Mouse (Mus musculus) neural tube, embryonic 11.5 days (tissue): ENCODE results near the gene Poc1b. TPM values are rescaled to one million over a fixed set of nuclear protein-coding genes. Genes with fewer than 3 reads are reported as not detected.

Source experiments
- ATAC-seq: fragments of 200-750 bp; cut with Nextera tagmentation; 2 replicates; pipeline ENCODE4 v1.8.0; 2017; ENCODE audit warnings: moderate number of reproducible peaks, mild to moderate bottlenecking, moderate TSS enrichment, moderate library complexity; ENCODE audit not compliant: insufficient read depth, low FRiP score, low TSS enrichment
- DNase-seq: peaks from one replicate; pipeline ENCODE4 v3.0.0-alpha.2; 2015; ENCODE audit warnings: low spot score
- H3K27ac ChIP-seq: fragments of 300-500 bp; sonication (generic); 2 replicates; pipeline ENCODE4 v1.5.1; 2014; ENCODE audit warnings: low read depth, mild to moderate bottlenecking, low read length
- H3K27me3 ChIP-seq: fragments of 300-500 bp; sonication (generic); 2 replicates; pipeline ENCODE4 v1.6.1; 2014; ENCODE audit warnings: mild to moderate bottlenecking, low read length, mixed read lengths; ENCODE audit not compliant: control insufficient read depth, insufficient read depth
- H3K36me3 ChIP-seq: fragments of 300-500 bp; sonication (generic); 2 replicates; pipeline ENCODE4 v1.6.1; 2014; ENCODE audit warnings: mild to moderate bottlenecking, low read length, moderate library complexity, mixed read lengths; ENCODE audit not compliant: control insufficient read depth, insufficient read depth
- H3K4me1 ChIP-seq: fragments of 300-500 bp; sonication (generic); 2 replicates; pipeline ENCODE4 v1.6.1; 2014; ENCODE audit warnings: low read length, mixed read lengths; ENCODE audit not compliant: control insufficient read depth, insufficient read depth
- H3K4me2 ChIP-seq: fragments of 300-500 bp; sonication (generic); 2 replicates; pipeline ENCODE4 v1.6.1; 2014; ENCODE audit warnings: low read depth, mild to moderate bottlenecking, moderate library complexity
- H3K4me3 ChIP-seq: fragments of 300-500 bp; sonication (generic); 2 replicates; pipeline ENCODE4 v1.5.1; 2014; ENCODE audit warnings: low read depth, low read length
- H3K9ac ChIP-seq: fragments of 300-500 bp; sonication (generic); 2 replicates; pipeline ENCODE4 v1.6.1; 2014; ENCODE audit warnings: mild to moderate bottlenecking, low read length
- H3K9me3 ChIP-seq: fragments of 300-500 bp; sonication (generic); 2 replicates; pipeline ENCODE4 v1.6.1; 2016; ENCODE audit warnings: low read length; ENCODE audit not compliant: control insufficient read depth
- WGBS: fragments of 180-500 bp; shearing (Covaris S2); extraction: QIAGEN DNeasy Blood & Tissue Kit; methylation state at CpG from one replicate; pipeline ENCODE4 v1.1.7; 2014; 5-methylcytosine and 5-hydroxymethylcytosine counted together
- polyA plus RNA-seq: library from polyadenylated mRNA; unstranded; fragments of >200 nt; fragmentation: Nextera tagmentation; extraction: Ambion mirVana; gene quantifications from 2 replicates; pipeline ENCODE4 v1.2.1, GENCODE M21; 2014

Gene Poc1b
- polyA plus RNA-seq, 1 experiment from 2014 or later, result 39.4 TPM

DNA sequence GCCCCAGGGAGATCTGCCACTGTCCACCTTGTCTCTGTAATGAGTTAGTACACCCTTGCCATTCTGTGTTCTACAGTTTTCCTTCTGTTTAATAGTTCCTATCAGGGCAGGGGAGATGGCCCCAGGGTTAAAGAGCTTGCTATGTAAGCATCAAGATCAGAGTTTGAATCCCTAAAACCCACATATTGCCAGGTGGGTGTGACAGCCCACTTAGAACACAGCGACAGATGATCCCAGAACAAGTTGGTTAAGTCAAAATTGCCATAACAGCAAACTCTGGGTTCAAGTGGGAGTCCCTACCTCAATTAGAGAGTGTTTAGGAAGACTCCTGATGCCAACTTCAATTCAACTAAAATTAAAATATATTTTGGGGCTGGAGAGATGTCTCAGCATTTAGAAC lies 81.3 kb downstream of the Poc1b start:
- Histone ChIP-seq H3K27ac (no peak overlapping the region), H3K27me3 (no peaks in the 10 kb centered on the region), H3K9me3 (no peaks in the 10 kb centered on the region), H3K4me3 (no peak overlapping the region), H3K9ac (no peak overlapping the region), H3K36me3 (no peaks in the 10 kb centered on the region; the same call in 1 of the 2 replicates), H3K4me1 (no peaks in the 10 kb centered on the region), H3K4me2 (no peak overlapping the region)
- DNase-seq (no peak), ATAC-seq (no peak)
- 95% methylated on average over 1 of the region's 1 CpGs for WGBS

DNA sequence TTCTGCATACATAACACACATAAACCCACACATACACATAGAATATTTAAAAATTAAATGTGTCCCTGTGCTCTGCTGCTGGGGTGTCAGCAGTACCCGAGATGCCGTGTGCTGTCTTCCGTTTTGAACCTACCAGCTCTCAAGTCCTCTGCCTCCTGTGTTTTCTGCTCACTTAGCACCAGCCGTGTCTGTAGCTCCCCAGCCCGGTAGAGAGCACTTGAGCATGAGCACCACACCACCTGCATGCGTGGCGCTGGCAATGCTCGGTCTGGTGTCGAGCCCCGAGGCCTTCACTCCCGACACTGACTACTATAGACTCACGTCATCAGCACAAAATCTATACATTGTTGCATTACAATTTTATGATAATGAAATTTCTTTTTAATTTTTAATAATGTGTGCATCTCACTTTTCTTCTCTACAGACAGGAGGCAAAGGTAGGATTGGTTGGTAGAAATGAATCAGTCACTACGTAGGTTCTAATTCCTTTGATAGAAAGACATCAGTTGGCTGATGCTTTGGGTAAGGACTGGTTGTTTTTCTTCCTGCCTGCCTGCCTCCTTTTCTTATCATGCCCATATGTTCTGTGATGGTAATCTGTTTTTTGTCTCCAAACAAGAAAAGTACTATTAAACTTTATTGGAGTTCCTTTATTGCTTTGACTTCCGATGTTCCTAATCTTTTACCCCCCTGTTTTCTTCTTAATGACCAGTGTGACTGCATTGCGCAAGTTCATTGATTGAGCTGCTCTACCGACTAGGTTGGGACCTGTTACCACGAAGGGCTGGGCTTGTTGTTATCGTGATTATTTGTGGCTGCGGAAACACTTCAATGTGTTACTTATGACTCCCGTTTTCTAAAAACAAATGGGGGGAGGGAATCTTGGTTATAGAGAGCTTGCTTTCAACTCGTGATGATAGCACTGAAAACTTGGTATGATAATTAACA lies 82.1 kb downstream of the Poc1b start:
- DNase-seq, result no peak
- H3K36me3 ChIP-seq, result no peaks in the 10 kb centered on the region; the same call in 1 of the 2 replicates
- no peak for ATAC-seq
- H3K27ac ChIP-seq, result no peak overlapping the region
- H3K27me3 ChIP-seq, result no peaks in the 10 kb centered on the region
- H3K4me1 ChIP-seq, result no peaks in the 10 kb centered on the region
- 83% methylated on average over 21 of the region's 21 CpGs for WGBS
- H3K9ac ChIP-seq, result no peak overlapping the region
- H3K4me3 ChIP-seq, result no peak overlapping the region
- no peaks in the 10 kb centered on the region for H3K9me3 ChIP-seq
- no peak overlapping the region for H3K4me2 ChIP-seq

DNA sequence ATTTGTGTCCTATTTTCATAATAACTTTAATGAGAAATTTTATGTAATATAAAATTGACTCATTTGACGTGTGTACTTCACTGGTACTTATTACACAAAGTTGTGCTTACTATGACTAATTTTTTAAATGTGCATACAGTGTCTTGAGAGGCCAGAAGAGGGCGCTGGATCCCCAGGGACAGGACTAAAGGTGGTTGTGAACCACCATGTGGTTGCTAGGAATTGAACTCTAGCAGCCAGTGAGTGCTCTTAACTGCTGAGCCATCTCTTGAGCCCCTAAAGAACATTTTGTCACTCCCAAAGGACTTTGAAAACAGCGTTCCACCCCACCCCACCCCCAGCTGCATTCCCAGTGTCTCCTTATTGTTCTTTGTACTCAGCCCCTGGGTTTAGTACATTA lies 84.0 kb downstream of the Poc1b start:
- H3K4me3 ChIP-seq, result no peak overlapping the region
- no peak overlapping the region for H3K27ac ChIP-seq
- no peak overlapping the region for H3K4me2 ChIP-seq
- H3K9ac ChIP-seq, result no peak overlapping the region
- no peak for ATAC-seq
- WGBS, result 48% methylated on average over 3 of the region's 3 CpGs
- peak; percentile 38 for DNase-seq
- H3K27me3 ChIP-seq, result no peaks in the 10 kb centered on the region
- H3K4me1 ChIP-seq, result no peaks in the 10 kb centered on the region
- H3K9me3 ChIP-seq, result no peaks in the 10 kb centered on the region
- no peaks in the 10 kb centered on the region; the same call in 1 of the 2 replicates for H3K36me3 ChIP-seq

DNA sequence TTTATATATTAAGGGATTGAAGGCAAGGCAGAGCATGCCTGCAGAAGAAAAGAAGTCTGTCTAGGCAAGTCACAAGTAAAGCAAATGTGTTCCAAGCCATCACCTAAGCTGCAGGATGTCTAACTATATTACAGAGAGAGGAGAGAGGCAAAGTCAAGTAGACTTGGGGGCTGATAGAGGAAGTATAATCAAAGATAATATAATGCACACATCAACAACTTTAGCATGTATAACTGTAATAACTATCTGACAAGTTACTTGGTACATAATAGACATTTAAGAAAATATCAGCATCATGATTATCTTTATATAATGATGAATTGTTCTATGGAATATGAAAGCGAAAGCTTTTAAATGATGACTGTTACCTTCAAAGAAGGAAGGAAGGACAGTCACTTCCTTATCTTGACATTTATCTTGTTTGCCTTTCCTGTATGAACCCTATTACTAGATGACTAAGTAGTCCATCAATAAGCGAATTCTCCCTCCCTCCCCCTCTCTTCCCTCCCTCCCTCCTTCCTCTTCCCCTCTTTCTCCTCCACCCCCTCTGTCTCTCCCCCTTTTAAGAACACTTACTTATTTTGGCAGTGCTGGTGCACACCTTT lies 87.7 kb downstream of the Poc1b start:
- Histone ChIP-seq H3K27ac (no peak overlapping the region), H3K4me3 (no peak overlapping the region), H3K4me2 (no peak overlapping the region), H3K27me3 (no peaks in the 10 kb centered on the region), H3K9me3 (no peaks in the 10 kb centered on the region), H3K9ac (no peak overlapping the region), H3K36me3 (no peaks in the 10 kb centered on the region; the same call in 1 of the 2 replicates), H3K4me1 (no peaks in the 10 kb centered on the region)
- DNase-seq (no peak), ATAC-seq (no peak)
- 98% methylated on average over 2 of the region's 2 CpGs for WGBS

DNA sequence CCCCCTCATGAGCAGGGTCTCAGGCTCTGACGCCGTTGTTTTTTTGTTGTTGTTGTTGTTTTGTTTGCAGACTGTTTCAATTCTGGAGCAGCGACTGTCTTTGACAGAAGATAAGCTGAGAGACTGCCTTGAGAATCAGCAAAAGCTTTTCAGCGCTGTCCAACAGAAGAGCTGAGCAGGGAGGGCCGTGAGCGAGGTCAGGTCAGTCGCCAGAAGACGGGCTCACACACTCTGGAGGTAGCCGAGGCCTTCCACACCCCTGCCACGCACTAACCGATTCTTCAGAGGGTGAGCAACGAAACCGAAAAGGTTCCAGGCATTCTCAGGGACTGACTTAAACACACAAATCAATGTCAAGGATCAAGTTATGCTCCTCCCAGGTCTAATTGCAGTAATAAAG lies 89.7 kb downstream of the Poc1b start:
- H3K4me1 ChIP-seq, result no peaks in the 10 kb centered on the region
- 79% methylated on average over 13 of the region's 13 CpGs for WGBS
- H3K4me3 ChIP-seq, result no peak overlapping the region
- H3K27ac ChIP-seq, result no peak overlapping the region
- ATAC-seq, result no peak
- no peaks in the 10 kb centered on the region for H3K36me3 ChIP-seq
- no peak overlapping the region for H3K9ac ChIP-seq
- H3K9me3 ChIP-seq, result no peaks in the 10 kb centered on the region
- no peak overlapping the region for H3K4me2 ChIP-seq
- no peak for DNase-seq
- no peaks in the 10 kb centered on the region for H3K27me3 ChIP-seq

DNA sequence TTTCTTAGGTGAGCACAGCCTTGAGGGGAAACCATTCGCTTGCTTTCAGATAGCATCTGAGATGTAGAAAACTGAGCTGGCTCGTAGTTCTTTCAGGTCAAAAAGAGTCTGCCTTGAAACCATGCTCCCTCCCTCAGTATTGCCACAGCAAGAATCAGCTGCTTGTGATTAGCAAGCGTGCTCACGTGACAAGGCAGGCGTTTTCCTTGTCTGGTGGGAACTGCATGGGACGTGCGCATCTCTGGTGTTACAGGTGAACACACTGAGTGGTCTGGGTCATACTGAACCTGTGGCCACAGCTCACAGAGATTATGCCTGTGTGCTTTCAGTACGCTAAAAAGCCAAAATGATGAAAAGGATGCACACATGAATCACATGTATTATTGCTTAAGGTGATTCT lies 90.3 kb downstream of the Poc1b start:
- H3K36me3 ChIP-seq, result no peaks in the 10 kb centered on the region
- no peak overlapping the region for H3K9ac ChIP-seq
- no peak overlapping the region for H3K4me3 ChIP-seq
- no peak overlapping the region for H3K4me2 ChIP-seq
- H3K9me3 ChIP-seq, result no peaks in the 10 kb centered on the region
- no peaks in the 10 kb centered on the region for H3K27me3 ChIP-seq
- ATAC-seq, result peak; percentile 35; the same call in 1 of the 2 replicates
- peak overlapping the region; percentile 39; the same call in 1 of the 2 replicates for H3K27ac ChIP-seq
- H3K4me1 ChIP-seq, result peaks cover 2% of the 10 kb centered on the region; the same call in 1 of the 2 replicates
- no peak for DNase-seq
- 82% methylated on average over 8 of the region's 8 CpGs for WGBS

DNA sequence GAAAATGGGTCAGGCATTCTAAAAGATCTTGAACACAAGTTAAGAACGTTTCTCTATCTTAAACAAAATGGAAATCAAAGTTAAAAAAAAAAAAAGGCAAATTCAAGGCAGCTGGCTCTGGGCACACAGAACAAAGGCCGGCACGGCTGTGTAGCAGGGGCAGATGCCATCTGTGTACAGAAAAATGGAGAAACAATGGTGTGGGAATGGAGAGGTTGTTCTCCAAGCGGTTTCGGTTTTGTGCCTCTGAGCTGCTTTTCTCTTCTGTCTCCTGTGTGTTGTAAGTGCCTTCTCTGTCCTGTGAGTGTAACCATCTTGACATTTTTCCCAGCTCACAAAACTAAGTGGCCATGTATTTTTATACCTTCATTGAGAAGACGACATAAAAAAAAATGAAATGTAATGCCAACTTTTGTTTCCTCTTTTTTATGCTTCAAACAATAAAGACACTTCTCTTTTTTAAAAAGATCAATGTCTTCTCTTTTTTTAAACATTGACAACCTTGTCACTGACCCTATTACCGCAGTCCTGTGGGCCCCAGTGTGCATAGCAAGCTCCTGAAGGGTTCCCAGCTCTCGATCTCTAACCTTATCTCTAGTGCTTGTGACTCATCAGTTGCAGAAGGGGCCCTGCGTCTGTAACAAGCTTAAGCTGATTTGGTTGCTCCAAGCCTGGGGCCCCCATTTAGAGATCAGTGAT lies 90.9 kb downstream of the Poc1b start:
- ATAC-seq, result peak; percentile 65; the same call in 1 of the 2 replicates
- 72% methylated on average over 9 of the region's 9 CpGs for WGBS

DNA sequence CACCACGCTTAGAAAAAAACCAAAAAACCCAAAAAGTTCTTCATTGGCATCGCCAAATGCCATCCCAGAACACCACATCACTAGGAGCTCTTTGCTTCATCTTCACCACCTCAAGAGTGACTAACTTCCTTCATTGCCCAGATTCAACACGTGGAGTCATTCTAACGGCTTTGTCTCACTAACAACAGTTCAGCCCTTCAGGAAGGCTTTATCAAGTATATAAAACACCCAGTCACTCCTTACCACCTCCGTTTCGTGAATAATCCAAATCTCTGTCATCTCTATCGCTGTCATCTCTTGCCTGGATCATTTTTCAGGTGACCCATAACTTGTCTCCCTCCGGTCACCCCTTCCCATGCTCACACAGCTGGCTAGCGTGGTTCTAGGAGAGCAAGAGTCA lies 92.1 kb downstream of the Poc1b start:
- H3K9ac ChIP-seq, result no peak overlapping the region
- 95% methylated on average over 9 of the region's 9 CpGs for WGBS
- H3K4me3 ChIP-seq, result no peak overlapping the region
- H3K9me3 ChIP-seq, result no peaks in the 10 kb centered on the region
- H3K36me3 ChIP-seq, result no peaks in the 10 kb centered on the region
- no peak overlapping the region for H3K4me2 ChIP-seq
- H3K27ac ChIP-seq, result no peak overlapping the region
- peaks cover 2% of the 10 kb centered on the region; the same call in 1 of the 2 replicates for H3K4me1 ChIP-seq
- DNase-seq, result no peak
- no peaks in the 10 kb centered on the region for H3K27me3 ChIP-seq
- ATAC-seq, result no peak

More for the DNA sequence above, 90.9 kb downstream of the Poc1b start:
- no peak overlapping the region for H3K4me3 ChIP-seq
- no peaks in the 10 kb centered on the region for H3K27me3 ChIP-seq
- H3K4me2 ChIP-seq, result no peak overlapping the region
- H3K9ac ChIP-seq, result no peak overlapping the region
- no peak for DNase-seq
- H3K4me1 ChIP-seq, result peaks cover 2% of the 10 kb centered on the region; the same call in 1 of the 2 replicates
- H3K36me3 ChIP-seq, result no peaks in the 10 kb centered on the region
- no peaks in the 10 kb centered on the region for H3K9me3 ChIP-seq
- H3K27ac ChIP-seq, result no peak overlapping the region
